Mouse (Mus musculus) liver, postnatal 0 days (tissue): ENCODE data around the gene Triap1.

Experiments
- CTCF ChIP-seq: sonication (generic); IDR thresholded peaks from 2 replicates; pipeline ENCODE4 v1.5.1; 2016; ENCODE audit warnings: antibody characterized with exemption, low read depth
- EP300 ChIP-seq: IDR thresholded peaks from 2 replicates; pipeline ENCODE4 v1.6.1; 2016; ENCODE audit warnings: antibody characterized with exemption, low read depth, mild to moderate bottlenecking

DNA sequence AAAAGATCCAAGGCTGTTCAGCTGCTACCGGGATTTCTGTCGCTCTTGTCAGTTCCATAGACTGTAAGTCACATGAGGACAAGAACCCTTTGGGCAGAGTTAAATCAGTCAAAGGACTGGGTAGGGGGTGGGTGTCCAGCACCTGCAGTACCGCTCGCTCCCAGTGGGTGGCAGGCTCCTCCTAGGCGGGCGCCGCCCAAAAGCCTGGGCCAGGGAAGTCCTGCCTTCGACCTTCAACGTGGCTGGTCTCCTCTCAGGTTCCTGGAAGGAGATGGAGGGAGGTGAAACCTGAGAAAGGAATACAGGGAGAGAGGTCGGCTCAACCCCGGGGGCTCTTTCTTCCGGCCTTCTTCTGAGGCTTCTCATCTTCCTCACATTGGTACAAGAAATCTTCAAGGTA lies 17.8 kb downstream of the Triap1 start:
- TF ChIP-seq CTCF: peak; percentile 95
- TF ChIP-seq EP300: no peak
